Mouse (Mus musculus): ENCODE measurements around the gene Caln1.

DNA sequence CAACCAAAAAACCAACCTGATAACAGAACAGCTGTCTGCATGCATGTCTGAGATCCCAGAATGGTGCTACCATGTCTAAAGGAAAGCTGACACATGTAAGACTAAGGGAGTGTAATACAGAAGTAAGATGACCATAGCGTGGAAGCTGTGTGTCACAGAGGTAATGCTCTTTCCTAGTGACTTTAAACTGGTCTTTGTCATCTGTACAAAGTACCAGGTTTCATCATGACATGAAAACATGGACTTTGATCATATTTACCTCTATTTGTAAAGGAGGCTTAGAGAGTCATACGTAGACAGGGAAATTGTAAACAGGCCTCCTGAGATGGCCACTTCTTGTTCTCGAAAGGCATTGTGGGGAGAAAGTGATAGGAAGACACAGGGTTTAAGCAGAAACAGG, 489.5 kb downstream of the Caln1 start:
- TF ChIP-seq EP300 (IDR thresholded peaks at IDR 0.05; ENCODE audit: low read depth) (no peak), CTCF (IDR thresholded peaks at IDR 0.05; ENCODE audit: low read depth) (no peak)

Measured in liver, embryonic 14.5 days (tissue).